Mouse (Mus musculus) naive thymus-derived CD4-positive, alpha-beta T cell, adult 2 months (primary cell): Measurements from ENCODE around the gene Spn.

Source experiments
- DNase-seq: peaks from one replicate; pipeline ENCODE4 v3.0.0-alpha.2; 2011; ENCODE audit warnings: low read depth

Spn gene

GRCm38 (mm10) chr7:127137262-127138017, at the start of gene Spn:
Gene Spn (minus strand): TSS chr7:127137823.
- peak; percentile 76 for DNase-seq

- no peak for DNase-seq
Measured at GRCm38 (mm10) chr7:127187351-127187750, 49.7 kb upstream of the Spn start.

GRCm38 (mm10) chr7:127185601-127186000, 48.0 kb upstream of the Spn start:
- peak; percentile 67 for DNase-seq

- DNase-seq, result no peak
Measured at GRCm38 (mm10) chr7:127184720-127185119, 47.1 kb upstream of the Spn start.

GRCm38 (mm10) chr7:127183828-127184227, 46.2 kb upstream of the Spn start:
- no peak for DNase-seq

GRCm38 (mm10) chr7:127183345-127183744, 45.7 kb upstream of the Spn start:
- DNase-seq, result no peak

GRCm38 (mm10) chr7:127181724-127182123, 44.1 kb upstream of the Spn start:
- peak; percentile 68 for DNase-seq

- DNase-seq, result peak; percentile 77
Measured at GRCm38 (mm10) chr7:127180783-127181182, 43.2 kb upstream of the Spn start.

- no peak for DNase-seq
Measured at GRCm38 (mm10) chr7:127176937-127177336, 39.3 kb upstream of the Spn start.

GRCm38 (mm10) chr7:127166501-127166900, 28.9 kb upstream of the Spn start:
- DNase-seq, result peak; percentile 55

- peak; percentile 69 for DNase-seq
Measured at GRCm38 (mm10) chr7:127165607-127166493, 28.2 kb upstream of the Spn start.

- DNase-seq, result no peak
Measured at GRCm38 (mm10) chr7:127164002-127164401, 26.4 kb upstream of the Spn start.

- DNase-seq, result no peak
Measured at GRCm38 (mm10) chr7:127162546-127162945, 24.9 kb upstream of the Spn start.

GRCm38 (mm10) chr7:127157548-127157947, 19.9 kb upstream of the Spn start:
- no peak for DNase-seq

- no peak for DNase-seq
Measured at GRCm38 (mm10) chr7:127153477-127153876, 15.9 kb upstream of the Spn start.

- DNase-seq, result no peak
Measured at GRCm38 (mm10) chr7:127152464-127152863, 14.8 kb upstream of the Spn start.

- no peak for DNase-seq
Measured at GRCm38 (mm10) chr7:127147901-127148300, 10.3 kb upstream of the Spn start.

- DNase-seq, result no peak
Measured at GRCm38 (mm10) chr7:127146267-127146603, 8.6 kb upstream of the Spn start.

- DNase-seq, result no peak
Measured at GRCm38 (mm10) chr7:127145387-127146266, 8.0 kb upstream of the Spn start.

GRCm38 (mm10) chr7:127144412-127144811, 6.8 kb upstream of the Spn start:
- DNase-seq, result peak; percentile 83

GRCm38 (mm10) chr7:127142666-127143065, 5.0 kb upstream of the Spn start:
- DNase-seq, result no peak

- DNase-seq, result no peak
Measured at GRCm38 (mm10) chr7:127142214-127142613, 4.6 kb upstream of the Spn start.
